Mouse (Mus musculus) retina, adult 2 months (tissue): ENCODE measurements around the gene Stk19.
A peak's percentile ranks its signal among the peaks of the same experiment; 100 is the strongest.

Experiments
- DNase-seq: peaks from one replicate; pipeline ENCODE4 v3.0.0-alpha.2; 2012; ENCODE audit warnings: low read depth, low spot score

Stk19 gene

GRCm38 (mm10) chr17:34836856-34837221 is at the start of gene Stk19, which contains the start of gene Dxo:
Stk19 (minus strand) TSS chr17:34836945.
Dxo (plus strand) TSS chr17:34837019.
- peak; percentile 90 for DNase-seq

- DNase-seq: no peak
These were observed 48.9 kb upstream of the Stk19 start for GRCm38 (mm10) chr17:34885615-34886014.

- DNase-seq: no peak
These were observed 48.0 kb upstream of the Stk19 start for GRCm38 (mm10) chr17:34884704-34885103.

GRCm38 (mm10) chr17:34883332-34883731 is 46.6 kb upstream of the Stk19 start:
- DNase-seq: no peak

GRCm38 (mm10) chr17:34881683-34882310 is 45.1 kb upstream of the Stk19 start, which contains the start of gene Gm20547:
Gm20547 (minus strand) TSS chr17:34882042.
- no peak for DNase-seq

- no peak for DNase-seq
These were observed 44.4 kb upstream of the Stk19 start for GRCm38 (mm10) chr17:34881166-34881565.

GRCm38 (mm10) chr17:34879336-34879879 is 42.7 kb upstream of the Stk19 start, which contains the start of gene Zbtb12:
Zbtb12 (plus strand) TSS chr17:34879483.
- no peak for DNase-seq

GRCm38 (mm10) chr17:34874321-34874720 is 37.6 kb upstream of the Stk19 start:
- no peak for DNase-seq

GRCm38 (mm10) chr17:34865981-34866380 is 29.2 kb upstream of the Stk19 start:
- no peak for DNase-seq

- DNase-seq: no peak
These were observed 25.8 kb upstream of the Stk19 start, which contains the start of gene Cfb for GRCm38 (mm10) chr17:34862416-34863081. Cfb (minus strand) TSS chr17:34862518.

GRCm38 (mm10) chr17:34861704-34862415 is 25.1 kb upstream of the Stk19 start:
- DNase-seq: no peak

GRCm38 (mm10) chr17:34860514-34860913 is 23.8 kb upstream of the Stk19 start:
- DNase-seq: no peak

GRCm38 (mm10) chr17:34858670-34859069 is 21.9 kb upstream of the Stk19 start:
- DNase-seq: no peak

- DNase-seq: no peak
These were observed 19.1 kb upstream of the Stk19 start for GRCm38 (mm10) chr17:34855825-34856224.

- no peak for DNase-seq
These were observed 18.0 kb upstream of the Stk19 start for GRCm38 (mm10) chr17:34854761-34855160.

GRCm38 (mm10) chr17:34853511-34853910 is 16.8 kb upstream of the Stk19 start:
- no peak for DNase-seq

- no peak for DNase-seq
These were observed 13.9 kb upstream of the Stk19 start for GRCm38 (mm10) chr17:34850517-34851125.

GRCm38 (mm10) chr17:34849722-34850516 is 13.2 kb upstream of the Stk19 start, which contains the start of the genes Skiv2l and Nelfe:
Skiv2l (minus strand) TSS chr17:34850210.
Nelfe (plus strand) TSS chr17:34850391.
- peak; percentile 93 for DNase-seq

GRCm38 (mm10) chr17:34847615-34848014 is 10.9 kb upstream of the Stk19 start:
- no peak for DNase-seq

GRCm38 (mm10) chr17:34847192-34847591 is 10.4 kb upstream of the Stk19 start:
- DNase-seq: no peak

GRCm38 (mm10) chr17:34844884-34845283 is 8.1 kb upstream of the Stk19 start:
- no peak for DNase-seq
